Mouse (Mus musculus) induced T-regulatory cell, adult 2 months (primary cell): Measurements from ENCODE around the gene Phtf2.

Source experiments
- DNase-seq: peaks from one replicate; pipeline ENCODE4 v3.0.0-alpha.2; 2012; ENCODE audit warnings: low read depth

Phtf2 gene

DNA sequence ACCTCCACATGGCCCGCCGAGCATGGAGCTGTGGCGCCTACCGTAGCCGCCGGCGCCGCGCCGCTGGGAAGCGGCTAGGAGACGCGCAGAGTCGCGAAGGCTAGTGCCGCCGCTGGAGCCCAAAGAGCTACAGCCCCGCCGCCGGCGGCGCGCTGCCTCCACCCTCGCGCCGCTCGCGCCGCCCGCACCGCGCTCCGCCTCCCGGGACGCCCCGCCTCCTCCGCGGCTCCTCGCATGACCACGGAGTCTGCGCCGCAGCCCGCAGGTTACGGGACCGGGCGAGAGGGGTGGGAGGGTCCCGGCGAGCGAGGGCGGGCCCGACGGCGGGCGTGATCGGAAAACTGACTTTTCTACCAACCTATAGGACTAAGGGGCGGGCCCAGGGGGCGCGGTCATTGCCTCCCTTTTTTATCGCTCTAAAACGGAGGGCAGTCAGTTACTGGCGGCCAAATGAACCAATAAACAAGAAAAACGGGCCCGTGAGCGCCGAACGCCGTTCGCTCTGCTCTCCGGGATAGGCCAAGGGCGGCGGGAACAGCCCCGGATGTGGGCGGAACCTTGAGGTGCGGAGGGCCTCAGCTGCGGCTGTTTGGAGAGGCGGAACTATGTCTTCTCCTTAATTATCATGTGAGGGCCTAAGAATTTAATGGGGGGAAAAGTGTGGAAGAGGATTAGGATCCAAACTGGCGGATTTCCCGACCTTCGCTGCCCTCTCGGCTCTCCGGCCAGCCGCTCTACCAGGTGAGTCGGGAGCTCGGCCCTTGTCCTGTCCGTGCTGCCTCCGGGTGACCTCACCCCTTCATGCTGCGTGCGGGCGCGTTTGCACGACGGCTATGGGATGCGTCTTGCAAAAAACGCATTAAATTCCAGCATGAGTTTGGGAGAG lies at the start of gene Phtf2, which contains the start of gene Tmem60:
Gene Phtf2, minus strand, starts transcription at position 210 of the 886 bp plus-strand sequence.
Gene Tmem60, plus strand, starts transcription at position 277 of the 886 bp plus-strand sequence.
- DNase-seq, result peak; percentile 99

DNA sequence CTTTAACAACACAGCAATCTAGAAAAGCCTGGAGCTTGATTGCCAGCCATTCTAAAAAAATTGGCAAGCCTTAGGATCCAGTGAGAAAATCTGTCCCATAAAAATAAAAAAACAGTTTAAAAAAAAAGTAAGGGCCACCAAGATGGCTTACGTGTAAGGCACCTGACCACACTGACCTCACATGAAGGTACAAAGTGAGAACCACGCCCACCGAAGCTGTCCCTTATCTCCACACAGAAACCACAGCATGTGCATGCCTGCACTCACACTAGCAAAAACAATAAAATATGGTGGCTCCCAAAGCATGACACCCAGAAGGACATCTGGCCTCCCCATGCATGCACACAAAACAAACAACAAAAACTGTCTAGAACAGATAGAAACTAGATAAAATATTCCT lies 49.4 kb upstream of the Phtf2 start:
- peak; percentile 50 for DNase-seq

DNA sequence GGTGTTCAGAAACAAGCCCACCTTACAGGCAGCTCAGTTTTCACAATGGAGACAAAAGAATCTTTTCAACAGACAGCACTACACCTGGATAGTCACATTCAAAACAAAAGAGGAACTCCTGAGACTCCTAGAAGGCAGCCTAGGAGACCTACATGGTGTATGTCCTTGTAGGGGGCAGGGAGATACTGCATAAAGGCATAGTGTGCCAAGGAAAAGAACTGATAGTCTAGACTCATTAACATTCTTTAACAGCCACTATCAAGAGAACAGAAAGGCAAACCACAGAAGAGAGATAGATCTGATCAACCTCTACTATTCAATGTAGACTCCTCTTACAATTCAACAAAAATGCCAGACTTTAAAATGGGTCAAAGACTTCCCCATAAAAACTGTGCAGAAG lies 48.5 kb upstream of the Phtf2 start:
- no peak for DNase-seq

DNA sequence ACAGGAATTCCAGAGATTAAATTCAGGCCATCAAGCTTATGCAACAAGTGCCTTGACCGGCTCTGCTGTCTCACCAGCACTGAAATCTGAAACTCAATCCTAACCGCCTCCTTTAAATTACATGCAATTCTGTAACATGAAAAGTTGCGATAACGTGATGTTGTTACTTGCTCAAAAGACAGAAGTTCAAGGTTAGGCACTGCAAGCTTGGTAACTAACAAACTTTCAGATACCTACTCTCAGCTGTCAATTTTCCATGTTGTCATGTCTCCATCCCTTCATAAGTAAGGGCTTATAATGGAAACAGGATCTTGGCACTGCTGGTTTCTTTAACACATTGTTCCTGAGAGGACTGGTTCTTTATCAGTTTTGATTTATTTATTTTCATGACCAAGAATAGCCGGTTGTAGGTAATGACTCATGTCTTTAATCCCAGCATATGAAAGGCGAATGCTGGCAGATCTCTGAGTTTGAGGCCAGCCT lies 47.8 kb upstream of the Phtf2 start:
- DNase-seq, result no peak

DNA sequence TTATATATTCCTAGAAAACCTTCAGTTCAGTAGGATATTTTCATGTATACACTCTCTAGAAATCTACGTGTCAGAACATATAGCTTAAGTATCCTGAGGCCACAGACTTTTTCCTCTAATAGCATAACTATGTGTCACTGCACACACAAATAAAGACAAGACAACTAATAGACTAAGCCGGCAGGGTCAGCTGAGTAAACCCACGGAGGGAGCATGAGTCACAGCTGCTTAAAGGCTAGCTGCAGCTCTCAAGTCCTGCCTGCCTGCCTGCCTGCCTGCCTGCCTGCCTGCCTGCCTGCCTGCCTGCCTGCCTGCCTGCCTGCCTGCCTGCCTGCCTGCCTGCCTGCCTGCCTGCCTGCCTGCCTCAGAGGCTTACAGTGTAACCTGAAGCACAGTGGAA lies 43.5 kb upstream of the Phtf2 start:
- no peak for DNase-seq

DNA sequence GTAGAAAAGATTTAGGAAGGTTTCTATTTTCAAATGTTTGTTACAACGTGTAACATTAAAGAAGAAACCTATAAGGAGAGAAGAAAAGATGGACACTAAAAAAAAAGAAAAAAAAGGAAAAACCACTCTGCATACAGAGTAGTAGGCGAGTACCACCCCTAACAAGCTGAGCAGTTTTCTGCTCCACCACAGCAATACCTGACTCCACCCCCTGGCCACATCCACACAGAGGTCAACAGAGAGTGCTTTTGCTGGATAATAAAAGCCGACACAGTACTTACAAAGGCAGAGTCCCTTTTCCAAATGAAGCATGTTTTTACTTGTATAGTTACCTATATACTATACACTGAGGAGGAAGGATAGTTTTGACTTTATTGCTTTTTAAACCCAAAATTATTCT lies 42.7 kb upstream of the Phtf2 start:
- no peak for DNase-seq

DNA sequence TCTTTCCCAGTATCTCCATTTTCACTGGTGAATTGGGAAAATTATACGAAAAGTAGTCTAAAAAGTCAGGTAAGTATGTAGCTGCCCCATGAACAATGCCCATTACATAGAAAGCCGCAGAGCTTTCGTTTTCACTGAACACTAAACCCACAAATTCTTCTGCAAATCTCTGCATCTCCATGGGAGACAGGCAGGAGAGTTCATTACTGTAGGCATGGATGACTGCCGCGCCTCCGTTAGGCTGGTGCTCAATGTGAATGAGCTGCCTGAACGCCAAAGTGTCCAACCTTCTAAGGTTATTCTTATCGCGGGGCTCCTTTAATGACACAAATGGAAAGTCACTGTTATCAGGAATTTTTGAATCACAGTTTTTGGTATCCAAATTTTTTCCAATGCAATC lies 37.6 kb upstream of the Phtf2 start:
- DNase-seq, result no peak

DNA sequence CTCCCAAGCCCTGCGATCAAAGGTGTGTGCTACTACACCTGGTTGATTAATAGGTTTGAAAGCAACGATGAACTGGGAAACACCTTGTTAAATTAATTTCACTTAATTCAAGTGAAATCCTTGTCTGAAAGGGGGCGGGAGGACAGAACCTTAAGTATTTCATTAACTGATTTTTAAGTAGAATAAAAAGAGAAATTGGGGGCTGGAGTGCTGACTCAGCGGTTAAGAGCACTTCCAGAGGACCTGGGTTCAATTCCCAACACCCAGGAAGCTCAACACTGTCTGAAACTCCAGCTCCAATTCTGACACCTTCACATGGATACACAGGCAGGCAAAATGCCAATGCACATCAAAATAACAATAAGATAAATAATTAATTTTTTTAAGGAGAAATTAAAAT lies 37.0 kb upstream of the Phtf2 start:
- DNase-seq, result no peak

DNA sequence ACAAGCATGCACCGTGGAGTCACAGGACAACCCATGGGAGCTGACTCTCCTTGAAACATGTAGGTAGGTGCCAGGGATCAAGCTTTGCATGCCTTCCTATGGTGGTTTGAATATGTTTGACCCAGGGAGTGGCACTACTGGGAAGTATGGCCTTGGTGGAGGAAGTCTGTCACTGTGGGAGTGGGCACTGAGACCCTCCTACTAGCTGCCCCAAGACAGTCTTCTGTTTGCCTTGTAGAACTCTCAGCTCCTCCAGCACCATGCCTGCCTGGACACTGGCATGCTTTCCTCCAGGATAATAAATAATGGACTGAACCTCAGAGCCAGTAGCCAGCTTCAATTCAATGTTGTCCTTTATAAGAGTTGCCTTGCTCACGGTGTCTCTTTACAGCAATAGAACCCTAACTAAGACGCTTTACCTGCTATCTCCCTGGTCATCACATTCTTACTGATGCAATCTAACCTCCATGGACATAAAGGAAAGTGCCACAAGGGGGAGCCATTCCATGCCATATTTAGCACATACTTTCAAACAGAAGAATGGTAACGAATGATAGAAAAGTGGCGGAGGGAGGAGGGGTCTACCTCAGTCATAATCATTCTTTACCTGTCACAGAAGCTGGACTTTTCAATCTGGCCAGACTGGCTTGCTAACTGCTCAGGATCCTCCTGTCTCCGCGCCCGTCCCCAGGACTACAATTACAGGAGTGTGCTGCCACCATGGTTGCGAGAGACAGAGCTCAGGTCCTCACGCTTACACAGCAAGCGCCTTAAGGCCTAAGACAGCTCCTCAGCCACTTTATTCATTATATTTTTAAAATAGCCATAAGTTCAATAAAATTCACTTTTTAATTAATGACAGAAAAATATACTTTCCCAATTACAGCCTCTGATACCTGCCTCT lies 31.7 kb upstream of the Phtf2 start:
- DNase-seq, result peak; percentile 87

DNA sequence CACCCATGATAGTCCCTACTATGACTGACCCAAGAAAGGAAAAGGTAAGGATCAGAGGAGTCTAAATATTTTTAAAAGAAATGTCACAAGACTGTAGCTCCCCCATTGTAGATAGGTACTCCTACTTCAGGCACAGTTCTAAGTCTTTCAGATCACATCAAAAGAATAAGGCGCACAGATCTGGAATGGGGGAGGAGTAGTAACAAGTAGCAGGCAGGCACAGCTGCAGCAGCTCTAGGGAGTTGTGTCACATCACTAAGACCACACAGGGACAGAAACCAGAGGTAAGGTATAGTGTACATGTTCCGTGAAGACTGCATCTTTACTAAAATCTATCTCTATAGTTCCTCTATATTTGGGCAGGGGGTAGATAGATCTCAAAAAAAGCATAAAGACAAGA lies 29.8 kb upstream of the Phtf2 start:
- DNase-seq, result no peak

DNA sequence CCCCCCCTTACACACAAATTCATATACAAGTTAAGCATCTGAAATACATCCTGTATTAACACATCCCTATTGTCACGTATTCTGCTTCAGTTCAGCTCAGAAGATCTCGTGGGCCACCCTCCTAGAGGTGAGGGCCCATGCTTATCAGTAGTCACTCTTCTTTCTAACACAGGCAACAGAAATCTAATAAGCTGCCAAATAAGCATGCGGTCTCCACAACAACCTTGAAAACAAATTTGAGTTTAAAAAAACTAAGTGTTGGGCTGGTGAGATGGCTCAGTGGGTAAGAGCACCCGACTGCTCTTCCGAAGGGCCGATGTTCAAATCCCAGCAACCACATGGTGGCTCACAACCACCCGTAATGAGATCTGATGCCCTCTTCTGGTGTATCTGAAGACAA lies 24.3 kb upstream of the Phtf2 start:
- DNase-seq, result no peak

DNA sequence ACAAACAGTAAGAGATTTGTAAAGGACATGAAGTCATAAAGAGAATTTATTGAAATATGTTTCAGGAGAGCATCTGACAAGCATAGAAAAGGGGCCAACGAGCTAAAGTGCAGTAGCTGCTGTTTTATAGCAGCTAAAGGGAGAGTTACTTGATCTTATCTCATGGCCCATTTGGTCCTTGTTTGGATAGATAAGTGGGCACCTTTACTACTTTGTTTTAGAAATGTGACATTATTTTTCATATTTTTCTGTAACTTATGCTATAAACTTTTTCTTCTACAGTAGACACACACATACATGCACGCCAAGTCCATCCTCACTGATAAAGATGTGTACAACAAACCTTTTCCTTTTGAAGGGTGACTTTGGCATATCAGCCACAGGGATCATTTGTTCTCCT lies 23.5 kb upstream of the Phtf2 start:
- DNase-seq, result no peak

DNA sequence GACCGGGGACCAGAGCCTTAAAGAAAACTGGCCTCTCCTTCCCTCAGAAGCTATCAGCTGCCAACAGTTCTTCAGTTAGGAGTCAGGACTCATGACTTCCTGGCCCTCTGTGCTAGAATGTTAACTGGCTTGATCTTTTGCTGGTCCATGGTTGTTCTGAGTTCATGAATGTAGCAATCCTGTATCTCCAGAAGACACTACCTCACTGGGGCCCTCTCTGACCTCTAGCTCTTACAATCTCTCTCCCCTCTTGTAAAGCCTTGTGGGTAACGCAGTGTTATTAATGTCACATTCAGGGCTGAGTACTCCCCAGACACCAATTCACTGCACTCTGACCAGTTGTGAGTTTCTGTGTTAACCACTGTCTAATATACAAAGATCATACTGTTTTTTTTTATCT lies 22.7 kb upstream of the Phtf2 start:
- no peak for DNase-seq

DNA sequence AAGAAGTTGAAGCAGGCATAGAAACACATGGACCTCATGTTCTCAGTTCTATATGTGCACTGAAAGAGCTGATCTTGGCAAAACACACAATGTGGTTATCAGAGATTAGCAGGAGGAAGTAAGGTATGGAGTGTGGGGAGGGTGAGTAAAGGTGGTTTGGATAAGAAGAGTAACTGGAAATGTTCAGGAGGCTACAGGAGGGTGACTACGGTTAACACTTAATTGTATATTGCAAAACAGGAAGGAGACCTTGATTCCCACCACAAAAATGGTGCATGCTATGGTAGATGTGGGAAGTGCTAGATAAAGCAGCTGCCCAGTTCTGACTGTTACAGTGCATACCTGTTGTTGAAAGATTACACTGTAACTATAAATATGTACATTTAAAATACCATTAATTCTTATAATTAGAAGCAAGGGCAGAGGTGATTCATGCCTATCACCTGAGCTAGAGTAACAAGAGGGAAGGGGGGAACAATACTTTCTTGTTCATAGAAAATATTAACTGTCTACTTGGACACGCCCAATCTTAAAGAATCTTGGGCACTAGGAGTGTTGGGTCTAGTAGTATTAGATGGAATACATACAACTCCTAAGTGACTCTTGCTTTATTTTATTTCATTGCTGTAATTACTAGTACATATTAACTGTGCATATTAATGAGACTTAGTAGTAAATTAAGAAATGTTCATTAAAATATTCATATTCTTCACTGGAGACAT lies 15.7 kb upstream of the Phtf2 start:
- no peak for DNase-seq

DNA sequence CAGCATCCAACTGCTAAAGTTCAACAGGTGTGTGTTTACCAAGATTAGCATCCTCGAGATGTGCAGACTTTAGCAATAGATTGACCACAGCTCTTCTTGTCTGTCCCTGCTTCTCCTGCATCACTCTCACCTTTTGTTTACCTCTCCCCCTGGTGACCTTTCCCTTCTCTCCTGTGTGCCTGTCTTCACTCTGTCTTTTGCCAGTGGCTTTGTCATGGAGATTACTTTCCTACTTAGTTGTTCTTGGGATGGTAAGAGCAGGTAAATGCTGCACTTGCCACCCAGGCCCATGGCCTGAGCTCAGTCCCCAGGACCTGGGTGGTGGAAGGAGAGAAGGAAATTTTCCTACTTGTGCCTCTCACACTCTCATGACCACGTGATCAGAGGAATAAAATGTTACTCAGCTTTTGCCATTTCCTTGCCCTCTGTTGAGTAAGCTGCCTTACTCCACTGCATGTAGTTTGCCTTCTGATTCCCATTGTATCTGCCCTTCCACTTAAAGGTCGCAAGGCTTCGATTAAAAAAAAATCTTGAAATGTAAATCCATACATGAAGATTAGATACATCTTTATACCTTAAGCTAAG lies 2.2 kb upstream of the Phtf2 start:
- no peak for DNase-seq

DNA sequence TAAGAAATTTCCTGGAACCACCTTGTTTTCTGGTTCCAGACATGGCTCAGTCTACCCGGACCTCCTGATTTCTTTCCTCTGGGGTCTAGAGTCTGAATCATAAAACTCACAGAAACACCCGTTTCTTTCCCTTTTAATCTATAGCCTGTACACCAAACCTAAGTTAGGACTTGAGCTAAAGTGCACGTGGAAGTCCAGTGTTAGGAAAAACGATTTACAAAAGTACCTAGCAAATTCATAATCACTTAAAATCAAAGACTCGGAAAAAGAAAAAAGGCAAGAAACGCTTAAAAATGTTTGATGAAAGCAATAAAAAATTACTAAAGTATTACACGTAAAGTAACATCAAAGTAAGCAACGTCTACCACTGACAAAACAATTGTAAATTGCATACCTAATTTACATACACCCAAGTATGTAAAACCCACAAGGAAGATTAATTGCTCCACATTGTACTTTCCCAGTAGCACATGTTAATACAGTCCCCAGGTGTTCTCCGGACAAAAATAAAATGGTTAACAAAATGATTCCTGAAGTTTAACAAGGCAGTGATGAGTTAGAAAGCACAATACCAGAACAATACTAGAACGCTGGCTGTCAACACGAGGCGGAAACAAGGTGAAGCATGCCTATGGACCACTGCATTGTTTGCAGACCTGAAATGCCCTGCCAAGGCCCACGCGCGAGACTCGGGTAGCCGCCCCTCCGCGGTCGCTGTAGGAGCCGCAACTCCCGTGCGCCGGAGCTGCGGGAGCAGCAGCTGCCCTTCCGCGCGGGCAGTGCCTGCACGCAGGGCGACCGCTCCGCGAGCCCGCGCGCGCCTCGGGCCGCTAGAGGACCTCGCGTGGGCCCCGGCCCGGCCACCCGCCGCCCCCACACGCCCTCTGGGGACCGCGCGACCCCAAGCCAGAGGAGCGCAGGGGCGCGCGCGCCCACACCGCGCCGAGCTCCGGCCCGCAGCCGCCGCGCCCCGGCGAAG lies 838 bp downstream of the Phtf2 start:
- DNase-seq, result peak; percentile 67

DNA sequence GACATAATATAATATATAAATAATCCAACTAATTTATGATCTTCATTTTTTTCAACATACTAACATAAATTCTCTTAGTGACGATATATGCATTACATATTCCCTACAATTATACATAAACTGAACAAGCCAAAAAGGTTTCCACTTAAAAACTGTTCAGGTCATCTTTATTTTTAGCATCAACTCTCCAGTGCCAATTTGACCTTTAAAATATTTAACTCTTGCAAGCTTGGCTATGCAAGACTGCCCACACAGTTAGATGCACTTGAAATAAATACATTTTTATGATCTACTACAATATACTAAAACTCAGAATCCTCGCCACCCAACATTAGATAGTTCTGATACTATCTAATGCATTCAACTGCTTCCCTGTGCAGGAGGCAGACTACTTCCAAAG lies 1.5 kb downstream of the Phtf2 start:
- no peak for DNase-seq

DNA sequence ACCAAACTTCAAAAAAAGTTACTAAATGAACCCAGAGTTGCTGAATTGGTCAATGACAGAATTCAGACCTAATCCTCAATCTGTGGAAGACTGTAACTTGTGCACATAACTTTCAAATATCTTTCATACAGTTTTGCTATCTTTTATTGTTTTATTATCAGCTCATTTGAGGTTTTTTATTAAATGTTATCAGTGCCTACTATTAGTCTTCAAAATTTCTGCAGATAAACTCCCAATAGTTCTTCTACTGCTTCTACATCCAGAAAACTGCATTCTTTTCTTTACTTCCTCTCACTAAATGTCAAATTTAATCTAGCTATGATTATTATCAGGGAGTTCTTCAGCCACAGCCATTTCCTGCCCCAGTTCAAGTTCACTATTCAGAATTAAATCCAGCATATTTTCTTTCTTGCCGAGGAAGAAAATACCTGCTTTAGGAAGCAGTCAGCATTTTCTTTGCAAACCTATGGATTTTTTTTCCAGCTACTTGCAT lies 4.9 kb downstream of the Phtf2 start:
- no peak for DNase-seq

DNA sequence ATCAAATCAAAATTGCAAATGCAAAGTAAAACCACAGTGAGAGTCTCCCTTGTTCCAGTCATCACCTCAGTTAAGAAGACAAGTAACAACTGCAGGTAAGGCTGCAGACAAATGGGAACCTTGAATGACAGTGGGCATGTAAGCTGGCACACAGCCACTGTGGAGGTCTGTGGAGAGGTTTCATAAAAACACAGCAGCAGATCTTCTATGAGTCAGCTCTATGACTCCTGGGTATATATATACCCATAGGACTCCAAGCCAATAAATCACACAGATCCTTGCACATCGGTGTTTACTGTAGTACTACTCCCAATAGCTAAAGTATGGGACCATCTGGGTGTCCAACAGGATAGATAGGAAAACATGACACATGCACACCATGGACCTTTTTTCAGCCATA lies 8.8 kb downstream of the Phtf2 start:
- no peak for DNase-seq

DNA sequence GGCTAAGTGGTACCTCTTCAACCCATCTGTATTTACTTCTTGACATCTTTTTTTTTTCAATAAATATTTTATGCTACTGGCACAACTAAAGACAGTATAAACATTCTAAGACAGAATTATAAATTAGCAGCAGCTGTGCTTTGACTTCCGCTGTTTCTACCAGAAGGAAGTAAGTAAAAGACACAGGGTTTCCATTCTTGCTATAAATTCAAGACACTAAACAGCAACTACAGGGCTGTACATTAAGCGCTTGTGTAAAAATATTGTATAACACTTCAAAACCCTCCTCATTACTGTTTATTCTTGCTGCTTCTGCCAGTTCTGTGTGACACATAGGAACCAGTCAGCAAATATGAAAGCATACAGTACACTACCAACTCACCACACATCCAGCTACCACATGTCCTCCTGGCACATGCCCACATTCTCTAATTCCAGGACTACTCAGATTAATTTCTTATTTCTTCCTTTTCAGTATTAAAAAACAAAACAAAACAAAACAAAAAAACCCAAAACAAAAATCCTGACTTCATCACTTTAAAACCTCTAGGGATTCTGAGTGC lies 16.6 kb downstream of the Phtf2 start:
- peak; percentile 34 for DNase-seq
